Mouse (Mus musculus) kidney, postnatal 10 days (tissue): ENCODE measurements around the gene Myl3.

ENCODE experiments used
- DNase-seq: peaks from one replicate; pipeline ENCODE4 v3.0.0; 2021; ENCODE audit warnings: mixed read lengths

Gene Myl3

DNA sequence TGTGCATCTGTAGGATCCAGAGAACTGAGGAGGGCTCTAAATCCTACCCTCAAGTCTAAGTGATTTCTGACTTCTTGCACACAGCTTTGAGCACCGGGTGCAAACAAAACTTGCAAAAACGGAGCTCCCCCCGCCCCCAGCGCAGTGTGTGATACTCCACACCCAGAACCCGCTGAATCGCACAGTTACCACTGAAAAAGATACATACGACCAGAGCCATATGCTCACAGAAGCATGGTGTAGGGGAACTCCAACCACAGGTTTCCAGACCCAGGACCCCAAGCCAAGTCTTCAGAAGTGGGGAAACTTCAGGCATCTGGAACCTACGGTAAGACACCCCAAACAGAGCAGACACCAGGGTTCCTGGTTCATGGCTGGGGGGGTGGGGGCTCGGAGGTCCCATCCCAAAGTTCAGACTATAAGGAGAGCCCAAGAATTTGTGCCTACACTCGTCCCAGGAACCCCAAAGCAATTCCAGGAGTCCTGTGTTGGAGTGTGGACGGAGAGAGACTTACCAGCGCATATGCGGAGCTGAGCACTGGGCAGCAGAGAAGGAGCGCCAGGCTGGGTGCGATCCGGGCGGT, at the start of gene Myl3:
Gene Myl3, plus strand, starts transcription at position 151 of the 584 bp plus-strand sequence.
- no peak for DNase-seq

DNA sequence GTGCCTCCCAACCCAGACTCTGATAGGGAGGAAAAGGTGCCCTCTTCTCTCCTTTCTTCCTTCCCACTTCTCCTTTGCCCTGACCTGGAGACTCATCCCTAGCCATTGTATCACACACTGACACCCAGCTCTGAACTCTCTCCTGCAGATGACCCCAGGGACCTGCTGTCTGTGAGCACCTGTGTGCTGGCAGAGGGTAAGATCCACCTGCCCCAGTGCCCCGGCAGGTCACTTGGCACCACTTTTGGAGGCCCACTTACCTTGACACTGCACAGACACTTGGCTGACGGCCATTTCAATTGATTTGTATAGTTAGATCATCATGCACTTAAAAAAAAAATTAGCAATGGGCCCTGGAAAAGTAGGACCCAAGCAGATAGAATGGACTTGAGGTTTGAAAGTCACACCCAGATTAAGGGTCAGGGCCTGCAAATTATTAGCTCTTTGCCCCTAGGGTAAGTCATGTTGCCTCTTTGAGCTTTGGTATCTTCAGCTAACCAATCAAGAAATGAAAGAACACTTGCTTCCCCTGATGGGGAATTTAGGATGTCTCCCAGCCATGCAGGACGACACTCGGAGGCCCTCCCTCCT, 46.4 kb upstream of the Myl3 start:
- no peak for DNase-seq

DNA sequence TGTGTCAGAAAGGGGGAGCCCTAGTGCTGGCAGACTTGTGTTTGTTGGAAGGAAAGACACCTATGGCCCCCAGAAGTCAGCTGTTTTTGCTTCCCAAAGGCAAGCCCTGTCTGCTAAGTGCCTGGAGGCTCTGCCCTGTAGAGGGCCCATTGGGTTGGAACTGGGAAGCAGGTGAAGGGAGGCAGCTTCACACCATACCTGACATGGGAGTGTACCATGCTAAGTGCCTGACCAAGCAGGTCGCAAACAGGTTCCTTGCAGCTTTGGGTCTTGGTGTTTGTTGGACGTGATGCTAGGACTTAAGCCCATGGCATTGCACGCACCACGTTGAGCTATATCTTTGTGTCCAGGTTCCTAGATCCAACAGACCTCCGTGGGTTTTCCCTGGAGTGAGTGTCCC, 45.2 kb upstream of the Myl3 start:
- no peak for DNase-seq

DNA sequence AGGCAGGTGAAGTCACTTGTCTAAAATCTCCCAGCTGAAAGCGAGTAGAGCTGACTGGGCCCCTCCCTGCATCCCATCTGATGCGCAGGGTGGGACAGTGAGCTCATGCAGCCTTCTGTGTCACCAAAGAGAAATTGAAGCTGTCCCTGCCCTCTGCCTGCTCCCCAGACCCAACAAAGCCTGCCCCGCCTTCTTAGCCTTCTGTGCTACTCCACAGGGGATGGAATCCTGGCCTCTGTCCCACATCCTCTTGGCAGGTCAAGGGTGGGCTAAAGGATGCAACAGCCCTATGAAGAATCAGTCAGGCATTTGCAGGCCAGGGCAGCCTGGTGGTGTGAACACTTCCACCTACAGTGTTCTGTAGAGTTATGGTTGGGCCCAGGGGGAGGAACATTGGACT, 44.2 kb upstream of the Myl3 start:
- peak; percentile 62 for DNase-seq

DNA sequence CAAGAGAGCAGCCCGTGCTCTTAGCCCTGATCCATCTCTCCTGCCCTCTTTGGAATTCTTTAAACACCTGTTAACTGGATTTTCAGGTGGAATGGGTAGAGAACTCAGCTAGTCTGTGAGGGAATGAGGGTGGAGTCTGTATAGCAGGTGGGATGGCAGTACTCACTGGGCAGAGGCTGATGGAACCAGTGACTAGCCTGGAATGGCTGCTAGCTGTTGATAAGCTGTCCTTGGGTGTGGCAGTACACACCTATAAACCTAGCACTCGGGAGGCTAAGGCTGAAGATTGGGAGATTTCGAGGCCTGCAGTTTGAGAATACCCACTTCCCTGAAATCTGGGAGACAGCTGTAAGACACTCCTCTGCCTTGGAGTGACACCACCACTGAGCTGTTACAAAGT, 42.1 kb upstream of the Myl3 start:
- no peak for DNase-seq

DNA sequence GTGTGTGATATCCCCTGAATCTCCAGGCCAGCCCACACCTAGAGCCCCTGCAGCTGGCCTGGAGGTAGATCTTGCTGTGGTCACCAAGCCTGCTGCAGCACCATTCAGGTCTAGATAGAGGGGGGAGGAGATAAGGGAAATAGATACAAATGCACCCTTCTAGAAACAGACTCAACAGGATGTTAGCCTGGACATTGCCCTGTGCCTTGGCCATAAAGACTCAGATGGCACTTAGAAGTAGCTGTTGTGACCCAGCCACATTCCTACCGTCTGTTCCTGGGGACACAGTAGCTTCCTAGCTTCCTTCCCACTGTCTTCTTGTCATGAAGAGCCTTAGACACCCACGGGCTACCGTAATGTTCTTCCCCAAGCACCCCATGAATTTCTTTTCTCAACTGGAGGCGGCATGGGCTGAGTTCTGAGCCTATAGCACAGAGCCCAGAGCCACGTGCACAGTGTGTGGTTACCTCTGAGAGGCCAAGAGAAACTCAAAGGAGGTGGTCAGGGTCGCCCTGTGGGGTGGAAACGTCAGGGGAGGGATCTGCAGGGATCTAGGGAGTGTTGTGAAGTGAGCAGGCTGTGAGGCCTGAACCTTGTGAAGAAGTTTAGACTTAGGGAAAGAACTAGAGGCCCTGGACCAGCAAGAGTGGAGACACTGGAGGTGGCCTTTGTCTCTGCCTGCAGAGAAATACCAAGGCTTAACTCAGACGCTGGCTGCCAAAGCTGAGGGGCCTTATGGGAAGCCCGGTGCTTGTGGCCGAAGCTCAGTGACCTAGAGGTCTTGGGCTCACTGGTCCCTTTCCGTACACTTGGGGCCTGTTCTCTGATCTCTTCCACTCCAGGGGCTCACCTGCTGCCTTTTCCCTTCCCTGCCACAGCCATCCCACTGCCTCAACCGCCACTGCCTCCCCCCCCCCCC, 40.3 kb upstream of the Myl3 start:
- no peak for DNase-seq

DNA sequence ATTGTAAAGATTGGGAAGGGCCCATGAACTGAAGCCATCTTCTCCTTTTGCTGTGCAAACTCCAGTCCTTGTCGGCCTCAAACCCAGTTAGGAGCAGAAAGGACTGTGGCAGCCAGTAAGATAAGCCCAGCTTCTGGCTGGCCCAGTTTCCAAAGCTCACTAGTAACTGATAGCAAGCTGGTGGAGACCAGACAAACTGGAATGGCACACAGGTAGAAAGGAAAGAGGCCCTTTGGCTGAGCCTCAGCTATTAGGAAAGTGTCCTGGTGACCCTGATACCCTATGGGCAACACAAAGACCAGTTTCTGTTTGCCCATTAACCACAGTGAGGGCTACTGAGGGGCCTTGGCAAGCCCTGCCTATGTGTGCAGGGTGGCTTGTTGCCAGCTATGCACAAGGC, 38.8 kb upstream of the Myl3 start:
- DNase-seq, result no peak

DNA sequence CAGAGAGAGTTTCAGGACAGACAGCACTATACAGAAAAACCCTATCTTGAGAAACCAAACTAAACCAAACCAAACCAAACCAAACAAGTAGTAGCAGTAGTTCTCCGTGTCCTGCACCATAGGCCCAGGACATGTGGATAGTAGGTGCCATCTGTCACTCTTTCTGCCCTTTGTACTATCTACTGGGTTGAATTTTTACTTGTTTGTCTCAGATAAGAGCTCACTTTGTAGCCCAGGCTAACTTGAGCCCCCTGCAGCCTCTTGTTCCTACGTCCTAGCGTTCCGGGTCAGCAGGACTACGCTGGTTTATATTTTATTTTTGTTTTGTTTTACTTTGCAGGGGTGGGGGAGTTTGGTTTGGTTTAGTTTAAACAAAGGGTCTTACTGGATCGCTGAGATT, 37.7 kb upstream of the Myl3 start:
- DNase-seq, result no peak

DNA sequence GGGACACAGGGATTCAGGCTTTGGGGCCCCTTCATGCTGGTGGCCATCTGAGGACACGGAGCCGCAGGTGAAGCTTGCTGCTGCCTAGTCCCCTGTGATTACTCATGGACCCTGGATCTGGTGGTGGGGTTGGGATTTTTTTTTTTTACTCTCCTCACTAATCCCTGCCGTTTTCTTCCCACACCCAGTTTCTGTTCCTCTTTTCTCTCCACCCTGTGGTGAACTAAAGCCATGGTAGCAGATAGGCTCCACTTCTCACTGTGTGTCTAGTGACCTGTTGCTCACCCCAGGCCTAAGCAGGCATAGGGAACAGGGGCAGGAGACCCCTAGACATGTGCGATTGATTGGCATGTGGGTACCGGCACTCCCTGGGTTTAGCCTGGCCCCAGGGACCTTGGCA, 34.9 kb upstream of the Myl3 start:
- DNase-seq, result no peak

DNA sequence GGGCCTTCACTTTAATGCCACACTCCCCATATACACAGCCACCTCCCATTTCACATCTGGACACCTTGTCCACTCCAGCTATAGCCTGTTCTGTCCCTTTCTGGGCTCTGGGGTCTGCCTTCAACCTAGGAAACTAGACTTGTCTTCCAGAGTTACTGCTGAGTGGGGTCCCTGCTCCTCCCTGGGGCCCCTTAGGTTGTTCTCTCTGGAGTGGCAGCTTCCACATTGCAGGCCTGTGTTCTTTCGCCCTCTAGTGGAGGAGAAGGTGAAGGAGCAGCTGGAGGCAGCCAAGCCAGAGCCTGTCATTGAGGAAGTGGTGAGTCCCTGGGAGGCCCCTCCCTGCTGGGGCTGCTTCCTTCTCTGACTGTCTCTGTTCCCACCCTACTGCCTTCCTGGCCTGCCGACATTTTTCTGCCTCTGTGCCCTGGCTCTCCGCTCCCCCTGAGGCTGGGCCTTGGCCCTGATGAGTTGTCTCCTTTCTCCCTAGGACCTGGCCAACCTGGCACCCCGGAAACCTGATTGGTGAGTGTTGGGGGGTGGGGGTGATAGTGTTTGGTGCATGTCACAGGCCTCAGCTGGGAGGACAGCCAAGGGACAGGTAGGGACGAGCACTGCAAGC, 31.9 kb upstream of the Myl3 start:
- DNase-seq, result peak; percentile 85

DNA sequence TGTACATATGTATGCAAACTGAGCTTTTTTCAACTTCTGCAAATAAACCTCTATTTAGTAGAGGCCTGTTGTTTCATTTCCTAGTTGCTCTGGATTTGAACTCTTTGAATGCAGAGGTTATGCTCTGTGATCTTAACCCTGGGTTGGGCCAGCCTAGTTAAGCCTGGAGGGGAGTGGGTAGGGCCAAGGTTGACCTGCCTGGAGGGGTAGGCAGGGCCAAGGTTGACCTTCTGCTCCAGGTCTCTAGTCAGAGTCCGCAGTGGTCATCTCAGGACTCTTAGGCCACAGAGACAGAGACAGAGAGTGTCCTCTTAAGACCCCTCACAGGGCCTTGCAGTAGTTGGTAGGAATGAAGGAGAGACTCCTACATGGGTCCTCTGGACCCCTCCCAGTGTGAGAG, 30.1 kb upstream of the Myl3 start:
- DNase-seq, result no peak

DNA sequence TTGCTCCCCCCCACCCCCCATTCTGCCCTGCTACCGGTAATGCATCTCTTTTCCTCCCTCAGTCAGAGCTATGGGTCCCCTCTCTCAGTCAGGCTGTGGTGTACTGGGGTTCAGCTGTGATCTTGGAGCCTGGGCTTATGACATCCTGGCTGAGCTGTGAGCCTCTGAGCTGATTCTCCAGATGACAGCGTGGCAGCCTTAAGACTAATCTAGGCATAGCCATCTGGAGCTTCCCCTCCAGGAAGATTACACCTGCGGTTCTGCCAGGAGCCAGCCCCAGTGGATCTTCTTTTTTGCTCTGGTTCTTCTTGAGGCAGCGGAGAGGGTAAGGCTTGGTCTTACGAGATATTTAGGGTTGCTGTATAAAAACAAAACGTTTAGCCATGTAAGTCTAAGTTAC, 29.7 kb upstream of the Myl3 start:
- DNase-seq, result no peak

DNA sequence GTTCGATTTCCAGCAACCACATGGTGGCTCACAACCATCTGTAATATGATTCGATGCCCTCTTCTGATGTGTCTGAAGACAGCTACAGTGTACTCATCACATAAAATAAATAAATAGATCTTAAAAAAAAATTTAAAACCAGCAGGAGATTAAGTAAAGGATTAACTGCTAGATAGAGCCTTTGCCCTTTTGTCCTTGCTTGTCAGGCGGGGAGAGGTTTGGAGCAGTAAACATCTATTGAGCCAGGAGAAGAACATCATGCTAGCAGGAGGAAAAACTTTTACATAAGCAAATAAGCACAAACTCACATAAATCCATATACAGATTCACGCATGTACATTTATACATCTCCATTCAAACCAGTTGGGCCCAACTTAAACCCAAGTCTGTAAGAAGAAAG, 29.1 kb upstream of the Myl3 start:
- no peak for DNase-seq

DNA sequence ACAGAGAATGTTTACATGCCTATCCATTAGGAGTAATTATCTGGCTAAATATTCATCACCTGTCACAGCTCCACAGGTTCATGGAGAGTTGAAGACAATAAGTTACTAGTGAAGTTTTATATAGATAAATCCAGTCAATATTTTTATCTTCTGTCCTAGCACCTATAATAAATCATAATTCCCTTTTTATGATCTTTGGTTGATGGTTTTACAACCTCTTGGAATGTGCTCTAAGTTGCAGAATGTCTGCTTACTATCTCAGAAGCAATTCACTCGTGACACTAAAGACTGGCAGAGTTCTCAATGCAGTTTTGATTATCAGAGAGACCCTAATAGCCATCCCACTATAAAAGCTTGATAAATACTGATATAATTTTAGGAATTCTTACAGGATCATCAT, 28.3 kb upstream of the Myl3 start:
- DNase-seq, result no peak

DNA sequence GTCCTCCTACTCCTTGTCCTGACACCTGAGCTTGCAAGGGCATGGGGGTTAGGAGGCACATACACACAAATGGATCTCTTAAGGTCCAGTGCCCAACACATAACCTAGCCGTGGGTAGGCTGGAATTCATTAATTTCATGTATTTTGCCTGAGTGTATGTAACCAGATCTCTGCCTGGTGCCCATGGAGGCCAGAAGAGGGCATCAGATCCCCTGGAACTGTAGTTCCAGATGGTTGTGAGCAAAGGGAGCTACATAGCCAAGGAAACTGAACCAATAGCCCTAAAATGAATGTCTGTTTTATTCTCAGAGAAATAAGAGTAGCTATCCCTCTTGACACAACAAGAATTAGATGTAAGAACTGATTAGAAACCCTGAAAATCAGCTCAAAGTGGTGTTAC, 26.2 kb upstream of the Myl3 start:
- DNase-seq, result no peak

DNA sequence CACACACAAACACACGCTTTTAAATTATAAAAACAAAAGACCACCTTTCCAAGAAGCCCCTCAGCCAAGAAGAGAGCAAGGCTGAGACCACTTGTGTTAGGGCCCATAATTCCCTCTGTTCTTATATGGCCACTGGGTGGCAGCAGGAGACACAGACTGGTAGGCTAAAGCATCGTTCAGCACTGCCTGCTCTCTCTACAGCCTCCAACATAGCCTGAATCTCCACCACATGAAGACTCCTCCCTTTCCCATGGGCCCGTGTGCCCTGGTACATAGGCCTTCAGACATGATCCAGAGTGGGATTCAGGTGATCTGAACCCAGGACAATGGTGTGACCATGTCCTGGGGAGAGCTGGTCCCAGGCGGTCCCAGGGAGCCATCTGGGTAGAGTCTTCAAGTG, 24.9 kb upstream of the Myl3 start:
- DNase-seq, result peak; percentile 82

DNA sequence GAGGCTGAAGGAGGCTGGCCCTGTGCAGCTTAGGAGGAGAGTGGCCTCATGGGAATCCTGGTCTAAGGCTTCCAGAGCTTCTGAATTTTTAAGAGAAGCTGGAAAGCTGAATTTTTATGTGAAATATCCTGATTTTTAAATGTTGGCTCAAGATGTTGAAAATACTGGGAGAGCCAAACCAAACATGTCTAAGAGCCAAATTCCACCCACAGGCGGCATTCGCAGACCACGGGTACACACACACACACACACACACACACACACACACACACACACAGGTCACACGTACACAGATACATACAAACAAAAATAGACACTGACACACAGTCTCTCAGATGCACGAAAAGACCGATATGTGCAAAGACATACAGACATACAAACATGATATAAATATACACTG, 23.6 kb upstream of the Myl3 start:
- no peak for DNase-seq

DNA sequence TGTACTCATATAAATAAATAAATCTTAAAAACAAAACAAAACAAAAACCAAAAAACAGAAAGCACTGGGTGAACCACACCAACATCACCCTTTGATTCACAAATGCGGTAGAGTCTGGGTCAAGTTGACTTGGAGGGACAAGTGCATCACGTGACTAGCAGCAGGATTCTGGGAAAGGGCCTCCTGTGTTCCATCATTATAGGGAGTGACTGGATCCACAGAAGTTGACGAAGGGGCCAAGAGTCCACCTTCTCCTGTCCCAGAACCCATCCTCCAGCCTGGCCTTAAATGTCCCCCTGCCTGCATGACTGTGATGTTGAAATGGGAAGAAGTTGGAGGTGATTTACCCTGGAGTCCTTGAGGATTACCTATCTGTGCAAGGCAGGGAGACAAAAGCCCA, 22.9 kb upstream of the Myl3 start:
- DNase-seq, result no peak

DNA sequence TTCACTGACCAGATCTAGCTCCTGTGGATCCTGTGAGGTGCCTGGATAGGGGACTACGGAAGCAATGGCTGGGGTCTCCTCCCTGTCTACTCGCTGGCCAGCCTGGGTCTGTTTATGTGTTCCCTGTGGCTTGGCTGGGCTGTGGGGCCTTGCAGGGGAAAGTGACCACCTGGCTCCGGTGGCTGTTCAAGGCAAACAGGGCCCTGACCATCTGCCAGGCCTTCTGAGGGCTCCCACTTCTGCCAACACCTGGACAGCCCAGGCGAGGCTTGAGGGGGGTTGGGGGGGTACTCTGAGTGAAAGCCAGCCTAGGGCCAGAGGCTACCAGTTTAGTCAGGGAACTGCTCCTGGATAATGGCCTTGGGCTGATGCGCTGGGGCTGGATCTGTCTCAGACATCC, 21.7 kb upstream of the Myl3 start:
- peak; percentile 37 for DNase-seq

DNA sequence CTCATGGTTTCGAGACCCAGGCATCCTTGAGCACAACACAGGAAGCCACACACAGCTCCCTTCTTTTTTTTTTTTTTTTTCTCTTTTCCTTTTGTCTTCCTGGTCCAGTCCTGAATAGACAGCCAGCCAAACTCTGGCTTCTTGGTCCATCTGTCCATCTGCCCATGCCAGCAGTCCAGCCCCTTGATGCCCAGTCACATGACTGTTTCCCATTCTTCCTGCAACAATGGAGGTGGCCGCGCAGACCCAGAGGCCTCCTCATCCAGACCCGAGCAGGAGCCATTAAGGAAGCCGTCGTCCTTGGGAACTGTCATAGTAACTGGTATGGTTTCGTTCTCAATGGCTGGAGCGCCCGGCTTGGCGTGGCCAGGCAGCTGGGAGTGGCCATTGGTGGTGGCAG, 19.6 kb upstream of the Myl3 start:
- DNase-seq, result no peak

DNA sequence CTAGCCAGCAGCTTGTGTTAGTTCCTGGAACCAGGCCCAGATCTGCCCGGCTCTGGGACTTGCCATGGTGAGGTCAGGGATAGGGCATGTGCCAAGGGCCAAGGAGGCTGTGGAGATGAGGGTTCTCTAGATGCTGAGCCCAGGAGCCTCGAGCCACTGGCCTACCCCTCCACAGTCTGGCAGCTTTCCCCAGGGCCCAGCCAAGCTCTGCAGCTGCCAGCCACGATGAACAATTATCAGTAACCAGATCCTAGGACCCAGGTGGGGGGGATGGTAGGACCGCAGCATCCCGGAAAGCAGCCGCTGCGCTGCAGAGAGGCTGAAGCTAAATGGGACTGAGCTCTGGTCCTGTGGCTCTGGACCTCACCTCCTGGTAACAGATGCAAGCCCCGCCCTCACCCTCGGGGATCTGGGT, 15.9 kb upstream of the Myl3 start:
- DNase-seq, result peak; percentile 69

DNA sequence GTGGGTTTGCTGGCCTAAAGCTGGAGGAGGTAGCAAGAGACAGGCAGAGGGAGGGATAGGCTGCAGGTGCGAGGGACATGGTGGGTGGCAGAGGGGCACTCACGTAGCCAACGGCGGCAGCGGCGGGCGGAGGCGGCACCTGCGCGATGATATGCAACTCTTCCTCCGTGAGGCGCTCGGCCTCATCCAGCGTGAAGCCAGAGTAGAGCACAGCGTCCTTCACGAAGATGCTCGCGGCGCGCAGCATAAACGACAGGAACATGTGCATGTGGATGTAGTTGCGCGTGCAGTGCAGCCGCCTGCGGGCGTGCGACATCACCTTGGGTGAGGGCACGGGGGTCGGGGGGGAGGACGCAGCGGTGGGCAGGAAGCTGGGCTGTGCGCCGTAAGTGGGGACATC, 14.8 kb upstream of the Myl3 start:
- no peak for DNase-seq

DNA sequence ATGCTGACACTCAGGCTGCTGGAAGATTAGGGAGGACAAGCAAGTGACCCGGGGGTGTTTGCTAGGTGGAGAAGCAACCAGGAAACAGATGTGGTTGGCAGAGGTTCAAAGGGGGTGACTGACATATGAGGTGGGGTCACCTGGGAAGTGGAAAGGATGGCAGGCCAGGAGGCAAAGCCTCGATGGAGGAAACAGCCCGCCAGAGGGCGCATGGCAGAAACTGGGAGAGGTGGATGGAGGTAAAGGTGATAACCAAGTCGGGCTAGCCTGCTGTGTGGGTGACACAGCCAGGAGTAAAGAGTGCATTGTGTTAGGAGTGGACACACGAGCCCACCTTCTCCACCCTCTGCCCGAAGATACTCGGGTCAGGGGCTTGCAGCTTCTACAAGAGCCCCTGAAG, 11.8 kb upstream of the Myl3 start:
- DNase-seq, result peak; percentile 79

DNA sequence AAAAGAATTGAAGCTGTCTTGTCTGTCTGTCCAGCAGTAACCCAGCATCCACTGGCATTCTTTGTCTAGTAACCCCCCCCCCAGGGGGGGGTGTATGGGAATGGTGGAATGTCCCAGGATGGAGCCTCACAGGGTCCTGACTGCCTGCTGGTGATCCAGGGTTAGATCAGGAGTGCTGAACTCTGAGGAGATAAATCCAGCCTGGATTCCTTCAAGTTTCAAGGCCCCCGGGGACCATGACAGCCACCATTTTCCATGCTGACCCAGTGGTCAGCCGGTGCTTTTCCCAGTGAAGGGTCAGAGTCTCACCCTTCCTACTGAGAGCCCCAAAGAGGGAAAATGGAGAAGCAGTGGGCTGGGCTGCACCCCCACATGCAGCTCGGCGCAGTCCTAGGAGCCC, 9.8 kb upstream of the Myl3 start:
- DNase-seq, result peak; percentile 33
